Mouse (Mus musculus): ENCODE data around the gene Mylk4.

- TF ChIP-seq CTCF (conservative IDR thresholded peaks at IDR 0.05; ENCODE audit: insufficient read depth, insufficient read length, low read depth, low read length) (no peak), POLR2A (IDR thresholded peaks at IDR 0.05; ENCODE audit: low read depth, low read length) (no peak)
Measured at GRCm38 (mm10) chr13:32712568-32712967, 71.2 kb downstream of the Mylk4 start.

All from kidney, adult 2 months (tissue).